Mouse (Mus musculus): ENCODE measurements around the gene Ocln. TPM values are rescaled to one million over a fixed set of nuclear protein-coding genes. Genes with fewer than 3 reads are reported as not detected.
"Not testable (repeated sequence)": the region's sequence is repeated elsewhere in the genome, so short reads cannot be mapped to it uniquely, and the experiment has no call there.

The Ocln gene
- total RNA-seq, 2 experiments from 2014 or later = 0.94 to 1.2 TPM

GRCm38 (mm10) chr13:100545510-100545909 is 7.0 kb downstream of the Ocln start:
- no peak for DNase-seq
- intact Hi-C loops (cut with DNase I) = no loop called here

- DNase-seq = no peak
- intact Hi-C loops (cut with DNase I) = no loop called here
Measured at GRCm38 (mm10) chr13:100544220-100544662, 8.3 kb downstream of the Ocln start.

GRCm38 (mm10) chr13:100543011-100543767 is 9.3 kb downstream of the Ocln start:
- no peak for DNase-seq
- intact Hi-C loops (cut with DNase I) = no loop called here

GRCm38 (mm10) chr13:100536149-100536548 is 16.4 kb downstream of the Ocln start:
- DNase-seq = no peak
- intact Hi-C loops (cut with DNase I) = no loop called here

- intact Hi-C loops (cut with DNase I) = no loop called here
- DNase-seq = no peak
Measured at GRCm38 (mm10) chr13:100532788-100533365, 19.6 kb downstream of the Ocln start.

- no peak for DNase-seq
- intact Hi-C loops (cut with DNase I) = no loop called here
Measured at GRCm38 (mm10) chr13:100526649-100527038, 25.9 kb downstream of the Ocln start.

GRCm38 (mm10) chr13:100525935-100526648 is 26.4 kb downstream of the Ocln start:
- DNase-seq = no peak
- intact Hi-C loops (cut with DNase I) = no loop called here

- intact Hi-C loops (cut with DNase I) = no loop called here
- no peak for DNase-seq
Measured at GRCm38 (mm10) chr13:100524896-100525295, 27.6 kb downstream of the Ocln start.

GRCm38 (mm10) chr13:100523698-100524097 is 28.8 kb downstream of the Ocln start:
- intact Hi-C loops (cut with DNase I) = no loop called here

GRCm38 (mm10) chr13:100521724-100522591 is 30.6 kb downstream of the Ocln start:
- no peak for DNase-seq

More at GRCm38 (mm10) chr13:100523698-100524097, 28.8 kb downstream of the Ocln start:
- no peak for DNase-seq

GRCm38 (mm10) chr13:100519162-100519561 is 33.4 kb downstream of the Ocln start:
- intact Hi-C loops (cut with DNase I) = no loop called here
- no peak for DNase-seq

More at GRCm38 (mm10) chr13:100521724-100522591, 30.6 kb downstream of the Ocln start:
- intact Hi-C loops (cut with DNase I) = no loop called here

GRCm38 (mm10) chr13:100518191-100518590 is 34.3 kb downstream of the Ocln start:
- intact Hi-C loops (cut with DNase I) = no loop called here
- no peak for DNase-seq

- intact Hi-C loops (cut with DNase I) = no loop called here
- no peak for DNase-seq
Measured at GRCm38 (mm10) chr13:100517652-100518153, 34.8 kb downstream of the Ocln start.

- DNase-seq = no peak
- intact Hi-C loops (cut with DNase I) = no loop called here
Measured at GRCm38 (mm10) chr13:100516213-100517105, 36.1 kb downstream of the Ocln start.

- intact Hi-C loops (cut with DNase I) = no loop called here
- no peak for DNase-seq
Measured at GRCm38 (mm10) chr13:100512792-100513191, 39.7 kb downstream of the Ocln start.

GRCm38 (mm10) chr13:100511860-100512364 is 40.6 kb downstream of the Ocln start:
- DNase-seq = no peak
- intact Hi-C loops (cut with DNase I) = no loop called here

- no peak for DNase-seq
- intact Hi-C loops (cut with DNase I) = no loop called here
Measured at GRCm38 (mm10) chr13:100511146-100511859, 41.2 kb downstream of the Ocln start.

- intact Hi-C loops (cut with DNase I) = loop anchor here (10.0 kb wide), 1 partner anchor 375 kb away; the partner anchor contains the start of gene Smn1
- not testable (repeated sequence) for DNase-seq
Measured at GRCm38 (mm10) chr13:100499625-100500024, 52.9 kb downstream of the Ocln start.

All from heart, postnatal 10 days (tissue).